Mouse (Mus musculus) MN1 (cell line): ENCODE results near the gene D3Ertd254e.

Experiments used
- DNase-seq: peaks from one replicate; pipeline ENCODE4 v3.0.0-alpha.2; 2016; ENCODE audit warnings: low spot score

Gene D3Ertd254e

DNA sequence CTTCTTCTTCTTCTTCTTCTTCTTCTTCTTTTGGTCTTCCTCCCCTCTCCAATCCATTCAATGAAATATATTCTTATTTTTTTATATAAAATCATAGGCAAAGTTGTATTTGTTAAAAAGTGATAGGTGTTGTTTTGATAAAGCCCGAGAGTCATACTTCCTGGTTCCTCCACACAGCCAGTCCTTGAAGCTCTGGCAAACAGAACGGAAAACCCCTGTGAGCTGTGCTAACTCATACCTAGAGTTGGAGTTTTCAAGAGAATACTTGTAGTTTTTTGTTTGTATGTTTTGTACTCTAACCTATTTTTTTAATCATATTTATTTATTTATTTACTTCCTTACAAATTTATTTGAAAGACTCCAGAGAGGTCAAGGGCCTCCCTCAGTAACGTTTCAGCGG is 61.9 kb downstream of the D3Ertd254e start:
- no peak for DNase-seq
